Mouse (Mus musculus) ES-E14 (cell line): ENCODE measurements at regions not wholly inside any gene's neighbourhood (a gene's known extent, or its start where the extent isn't known, plus 50 kb on each side); places are given as distances from the start of the nearest gene placed in this dataset.

ENCODE experiments used
- DNase-seq: peaks from one replicate; pipeline ENCODE4 v3.0.0-alpha.2; 2013; ENCODE audit warnings: low read depth, low spot score
- H3K27ac ChIP-seq: 2 replicates; pipeline ENCODE4 v1.5.1; 2012; ENCODE audit warnings: low read depth, mild to moderate bottlenecking, low read length, moderate library complexity, mixed read lengths; ENCODE audit not compliant: poor library complexity, insufficient read depth, severe bottlenecking
- H3K36me3 ChIP-seq: 2 replicates; pipeline ENCODE4 v1.6.1; 2012; ENCODE audit warnings: mild to moderate bottlenecking, low read length, moderate library complexity, mixed read lengths; ENCODE audit not compliant: control insufficient read depth, poor library complexity, insufficient read depth, severe bottlenecking
- H3K4me1 ChIP-seq, 2 experiments: fragments of 150-350 bp in 1 of 2; sonication (generic) in 1 of 2; 2 replicates each; pipeline ENCODE4 v1.6.1; 2012; ENCODE audit warnings: low read length in 2 of 2, mild to moderate bottlenecking in 1 of 2, mixed read lengths in 1 of 2; ENCODE audit not compliant: control insufficient read depth in 2 of 2, insufficient read depth in 2 of 2, poor library complexity in 1 of 2
- H3K4me3 ChIP-seq, 2 experiments: fragments of 150-350 bp in 1 of 2; sonication (generic) in 1 of 2; 2 replicates each; pipeline ENCODE4 v1.5.1; 2012; ENCODE audit warnings: low read length in 2 of 2, low read depth in 1 of 2, mild to moderate bottlenecking in 1 of 2, mixed read lengths in 1 of 2; ENCODE audit not compliant: insufficient read depth in 1 of 2, poor library complexity in 1 of 2, severe bottlenecking in 1 of 2
- H3K9ac ChIP-seq: 2 replicates; pipeline ENCODE4 v1.6.1; 2012; ENCODE audit warnings: low read depth, mild to moderate bottlenecking, low read length, mixed read lengths; ENCODE audit not compliant: poor library complexity, insufficient read depth, severe bottlenecking
- H3K9me3 ChIP-seq: fragments of 150-350 bp; sonication (generic); 2 replicates; pipeline ENCODE4 v1.6.1; 2012; ENCODE audit warnings: low read depth, mild to moderate bottlenecking, low read length; ENCODE audit not compliant: control insufficient read depth, insufficient read depth
- CHD2 ChIP-seq: IDR thresholded peaks from 2 replicates; pipeline ENCODE4 v1.6.1; 2014; ENCODE audit warnings: mild to moderate bottlenecking, low read depth, low read length, inconsistent platforms
- HCFC1 ChIP-seq: IDR thresholded peaks from 2 replicates; pipeline ENCODE4 v1.6.1; 2012; ENCODE audit warnings: low read length, inconsistent platforms, borderline replicate concordance; ENCODE audit not compliant: insufficient read depth
- MAFK ChIP-seq: IDR thresholded peaks from 2 replicates; pipeline ENCODE4 v1.6.1; 2014; ENCODE audit warnings: mild to moderate bottlenecking, low read depth, low read length, inconsistent platforms; ENCODE audit not compliant: insufficient read depth
- ZC3H11A ChIP-seq: IDR thresholded peaks from 2 replicates; pipeline ENCODE4 v1.6.1; 2012; ENCODE audit warnings: low read depth, mild to moderate bottlenecking, inconsistent platforms, low read length, borderline replicate concordance
- ZNF384 ChIP-seq: IDR thresholded peaks from 2 replicates; pipeline ENCODE4 v1.6.1; 2012; ENCODE audit warnings: low read depth, low read length, inconsistent platforms
- in situ Hi-C, 2 experiments: fragments of 600-800 bp; cut with MboI; formaldehyde crosslinking; loops; one replicate each; pipeline ENCODE4 v1.15.1; 2025; ENCODE audit warnings: low sequenced_read_pairs in 2 of 2, inconsistent platforms in 1 of 2; ENCODE audit not compliant: unreplicated experiment in 2 of 2

DNA sequence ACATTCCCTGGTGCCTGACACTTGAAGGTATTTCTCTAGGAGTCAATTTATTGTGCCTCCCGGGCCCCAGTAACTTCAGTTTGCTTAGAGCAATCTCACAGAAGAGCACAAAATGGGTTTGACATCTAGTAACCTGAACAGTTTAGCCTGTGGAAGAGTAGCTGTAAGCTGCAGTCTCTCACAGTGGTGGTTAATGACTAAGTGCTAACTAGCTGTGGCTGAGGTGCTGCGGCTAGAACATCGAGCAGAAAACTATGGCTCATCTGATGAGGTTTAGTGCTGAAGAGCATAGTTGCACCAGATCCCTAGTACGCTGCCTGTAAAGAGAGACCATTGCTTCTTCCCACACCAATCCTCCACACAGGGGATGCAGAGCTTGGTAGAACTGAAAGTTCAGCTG is 70.7 kb upstream of the Sp4 start:
- TF ChIP-seq ZC3H11A (no peak), MAFK (no peak), CHD2 (no peak), ZNF384 (no peak), HCFC1 (no peak)
- Histone ChIP-seq H3K9ac (no peak overlapping the region), H3K4me3 (no peak overlapping the region), H3K4me1 (no peaks in the 10 kb centered on the region), H3K36me3 (no peaks in the 10 kb centered on the region), H3K9me3 (no peaks in the 10 kb centered on the region), H3K27ac (no peak overlapping the region)
- DNase-seq = no peak
- in situ Hi-C loops = no loop called here

DNA sequence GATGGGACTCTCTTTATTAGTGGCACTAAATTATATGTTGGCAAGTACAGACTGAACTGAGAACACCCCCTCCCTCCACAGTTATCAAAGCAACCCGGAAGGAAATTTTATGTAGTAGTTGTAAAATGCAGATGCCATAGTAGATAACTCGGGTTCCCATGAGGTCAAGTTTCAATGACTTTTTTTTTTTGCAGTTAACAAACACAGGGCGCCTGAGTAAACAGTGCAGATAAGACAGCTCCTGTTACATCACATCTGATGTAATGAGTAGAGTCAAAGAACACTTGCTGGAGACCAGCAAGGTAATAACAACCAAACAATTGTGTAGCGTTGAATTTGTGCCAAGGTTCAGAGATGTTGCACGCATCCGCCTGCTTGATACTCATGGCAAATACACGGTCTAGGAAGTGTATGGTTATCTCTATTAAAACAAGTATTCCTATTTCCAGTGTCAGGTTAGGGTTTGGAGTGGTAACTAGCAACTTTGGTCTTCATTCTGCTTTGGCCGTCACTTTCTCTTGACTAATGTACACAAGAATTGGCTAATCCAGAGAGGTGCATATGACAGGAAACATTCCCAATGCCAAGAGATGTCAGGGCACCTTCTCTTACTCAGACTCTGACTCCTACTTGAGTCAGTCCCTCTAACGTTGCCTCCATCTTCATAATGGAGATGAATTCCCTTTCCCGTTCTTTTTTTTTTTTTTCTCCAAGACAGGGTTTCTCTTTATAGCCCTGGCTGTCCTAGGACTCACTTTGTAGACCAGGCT is 66.3 kb upstream of the Sp4 start:
- no peak for TF ChIP-seq ZC3H11A
- TF ChIP-seq HCFC1 = no peak
- no peak for TF ChIP-seq ZNF384
- no peak for TF ChIP-seq CHD2
- no peak for TF ChIP-seq MAFK
- Histone ChIP-seq H3K9me3 (no peaks in the 10 kb centered on the region), H3K4me1 (no peaks in the 10 kb centered on the region), H3K27ac (no peak overlapping the region), H3K36me3 (no peaks in the 10 kb centered on the region), H3K9ac (no peak overlapping the region), H3K4me3 (no peak overlapping the region)
- DNase-seq = no peak
- in situ Hi-C loops = no loop called here

DNA sequence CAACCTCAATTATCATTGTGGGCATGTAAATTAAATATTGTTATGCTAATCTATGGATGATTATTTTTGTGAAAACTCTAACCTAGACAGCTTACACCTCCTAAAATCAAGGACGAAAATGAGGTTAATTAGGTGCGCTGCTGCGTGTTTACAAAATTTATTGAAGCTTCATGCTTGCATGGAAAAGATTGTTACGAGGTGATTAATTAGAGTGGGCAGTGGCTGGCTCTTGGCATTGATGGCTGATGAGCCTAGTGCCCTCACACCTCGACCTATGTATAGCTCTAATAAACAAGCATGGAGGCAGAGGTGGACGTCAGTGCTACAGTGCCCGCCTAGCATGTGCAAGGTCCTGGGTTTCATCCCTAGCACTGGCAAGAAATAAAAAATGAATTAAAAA is 51.6 kb upstream of the Sp4 start:
- in situ Hi-C loops = no loop called here

DNA sequence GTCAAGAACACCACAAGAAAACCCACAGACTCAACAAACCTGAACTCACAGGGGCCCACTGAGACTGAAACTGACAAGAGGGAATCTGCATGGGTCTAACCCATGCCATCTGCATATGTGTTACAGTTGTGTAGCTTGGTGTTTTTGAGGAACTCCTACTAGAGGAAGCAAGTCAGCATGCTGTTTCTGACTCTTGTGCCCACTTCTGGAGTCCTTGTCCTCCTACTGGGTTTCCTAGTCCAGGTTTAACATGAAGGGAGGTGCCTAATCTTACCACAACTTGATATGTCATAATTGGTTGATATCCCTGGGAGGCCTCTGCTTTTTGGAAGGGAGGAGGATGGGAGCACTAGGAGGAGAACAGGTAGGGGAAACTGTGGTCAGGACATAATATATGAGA is 50.2 kb upstream of the Sp4 start:
- H3K4me1 ChIP-seq = no peaks in the 10 kb centered on the region
- no peaks in the 10 kb centered on the region for H3K36me3 ChIP-seq
- no peak overlapping the region for H3K27ac ChIP-seq
- no peak for DNase-seq
- H3K9me3 ChIP-seq = peaks cover 8% of the 10 kb centered on the region
- TF ChIP-seq ZC3H11A = no peak
- no peak for TF ChIP-seq CHD2
- TF ChIP-seq MAFK = no peak
- no peak for TF ChIP-seq ZNF384
- TF ChIP-seq HCFC1 = no peak
- in situ Hi-C loops = no loop called here
- no peak overlapping the region for H3K4me3 ChIP-seq
- no peak overlapping the region for H3K9ac ChIP-seq

More for the DNA sequence above, 51.6 kb upstream of the Sp4 start:
- Histone ChIP-seq H3K36me3 (no peaks in the 10 kb centered on the region), H3K9me3 (peaks cover 8% of the 10 kb centered on the region), H3K9ac (no peak overlapping the region), H3K4me1 (no peaks in the 10 kb centered on the region), H3K27ac (no peak overlapping the region), H3K4me3 (no peak overlapping the region)
- no peak for TF ChIP-seq CHD2
- TF ChIP-seq MAFK = no peak
- TF ChIP-seq ZNF384 = no peak
- no peak for TF ChIP-seq HCFC1
- TF ChIP-seq ZC3H11A = no peak
- DNase-seq = no peak
